Mouse (Mus musculus) cerebral cortex, adult 2 months (tissue): Measurements from ENCODE around the gene Sipa1l3.

Source experiments
- WGBS: fragments of 180-500 bp; shearing (Covaris S2); methylation state at CpG from one replicate; pipeline ENCODE4 v1.1.7; 2018; 5-methylcytosine and 5-hydroxymethylcytosine counted together

The Sipa1l3 gene

DNA sequence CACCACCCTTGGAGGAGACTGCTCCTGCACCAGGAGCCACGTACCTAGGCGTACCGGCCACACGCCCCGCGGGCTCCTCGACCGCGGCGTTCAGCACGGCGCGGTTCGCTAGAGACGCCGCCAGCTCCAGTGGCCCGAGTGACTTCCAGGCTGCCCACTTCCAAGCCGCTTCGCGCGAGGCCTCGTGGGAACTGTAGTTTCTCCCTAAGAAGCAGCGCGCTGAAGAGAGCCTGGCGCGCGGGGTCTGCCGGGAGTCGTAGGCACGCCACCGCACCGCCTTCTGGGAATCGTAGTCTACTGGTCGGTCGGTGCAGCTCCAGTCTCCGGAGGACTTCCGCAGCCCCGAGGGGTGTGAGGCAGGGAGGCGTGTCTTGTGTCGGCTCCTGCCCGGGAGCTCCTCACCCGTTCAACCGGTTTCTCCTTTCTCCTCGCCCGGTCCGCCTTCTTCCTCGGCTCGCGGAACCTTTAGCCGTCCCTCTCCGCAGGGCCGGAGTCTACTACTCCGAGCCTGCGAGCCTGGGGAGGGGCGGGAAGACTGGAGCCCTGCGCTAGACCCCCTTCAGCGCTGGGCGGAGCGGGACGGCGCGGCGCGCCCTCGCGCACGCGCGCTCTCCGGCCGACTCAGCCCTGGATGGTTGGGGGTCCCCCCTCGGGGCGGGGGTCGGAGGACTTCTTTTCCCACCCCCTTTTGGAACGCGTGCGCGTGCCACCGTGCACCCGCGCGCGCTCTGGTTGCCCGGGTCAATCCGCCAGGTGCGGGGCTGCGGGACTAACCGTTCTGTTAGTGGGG, at the start of gene Sipa1l3:
Gene Sipa1l3, minus strand, starts transcription at position 221 of the 790 bp plus-strand sequence.
- WGBS: under 1% methylated on average over 88 of the region's 88 CpGs

DNA sequence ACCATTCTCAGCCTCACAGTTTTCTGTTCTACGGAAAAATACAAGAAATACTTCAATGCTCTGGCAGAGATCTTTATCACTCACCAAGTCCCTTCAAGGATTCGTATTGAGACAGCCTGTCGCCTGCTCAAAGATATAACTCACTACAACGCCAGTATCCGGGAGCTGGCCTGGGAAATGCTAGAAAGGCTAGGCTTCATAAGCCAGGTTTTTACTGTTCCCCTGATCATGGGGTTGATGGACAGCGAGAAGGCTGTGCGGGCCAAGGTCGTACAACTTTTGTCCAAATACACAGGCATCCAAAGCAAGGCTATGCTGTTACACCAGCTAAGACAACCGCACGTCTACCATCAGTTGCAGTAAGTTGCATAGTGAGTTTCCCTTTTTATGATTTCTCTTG, 44.6 kb upstream of the Sipa1l3 start:
- 92% methylated on average over 10 of the region's 10 CpGs for WGBS

DNA sequence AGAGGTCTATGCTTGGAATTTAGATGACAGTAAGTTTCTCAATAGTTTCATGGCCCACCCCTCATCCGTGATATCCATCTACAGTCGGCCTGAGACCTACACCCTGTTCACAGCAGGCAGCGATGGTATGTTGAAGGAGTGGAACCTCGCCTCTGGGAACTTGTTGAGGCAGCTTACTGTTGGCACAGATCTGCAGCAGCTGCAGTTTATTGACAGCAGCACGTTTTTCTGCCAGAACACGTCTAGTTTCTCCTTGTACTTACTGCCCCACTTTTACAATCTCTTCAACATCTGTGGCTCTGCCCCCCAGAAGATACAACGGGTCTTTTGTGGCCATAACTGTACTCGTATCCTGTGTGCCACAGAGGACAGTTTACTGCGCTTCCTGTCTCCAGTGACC, 42.6 kb upstream of the Sipa1l3 start:
- WGBS: 72% methylated on average over 9 of the region's 9 CpGs

DNA sequence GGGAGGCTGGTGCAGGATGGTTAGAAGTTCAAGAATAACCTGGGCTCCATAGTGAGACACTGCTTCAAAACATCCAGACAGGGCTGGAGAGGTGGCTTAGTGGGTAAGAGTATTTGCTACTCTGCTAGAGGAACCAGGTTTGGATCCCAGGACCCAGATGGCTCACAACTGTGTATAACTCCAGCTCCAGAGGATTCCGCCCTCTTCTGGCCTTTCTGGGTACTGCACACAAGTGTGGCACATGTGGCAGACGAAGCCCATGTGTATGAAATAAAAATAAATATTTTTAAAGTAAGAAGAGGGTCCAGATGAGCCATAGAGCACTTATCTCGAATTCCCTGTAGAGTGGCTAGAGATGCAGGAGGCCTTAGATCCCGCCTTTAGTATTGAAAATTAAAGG, 40.8 kb upstream of the Sipa1l3 start:
- 84% methylated on average over 4 of the region's 4 CpGs for WGBS

DNA sequence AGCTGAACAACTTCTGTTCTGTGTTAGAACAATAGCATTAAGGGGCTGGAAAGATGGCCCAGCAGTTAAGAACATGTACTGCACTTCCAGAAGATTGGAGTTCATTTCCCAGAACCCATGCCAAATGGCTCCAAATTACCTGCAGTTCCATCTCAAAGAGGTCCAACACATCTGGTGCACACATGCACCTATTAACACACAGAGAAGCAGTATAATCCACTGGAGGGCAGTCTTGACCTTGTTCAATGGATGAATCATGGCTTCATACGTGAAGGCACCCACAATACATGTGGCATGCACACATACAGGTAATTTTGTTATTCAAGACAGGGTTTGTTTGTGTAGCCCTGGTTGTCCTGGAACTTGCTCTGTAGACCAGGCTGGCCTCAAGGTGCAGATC, 40.3 kb upstream of the Sipa1l3 start:
- WGBS: 81% methylated on average over 1 of the region's 1 CpGs

DNA sequence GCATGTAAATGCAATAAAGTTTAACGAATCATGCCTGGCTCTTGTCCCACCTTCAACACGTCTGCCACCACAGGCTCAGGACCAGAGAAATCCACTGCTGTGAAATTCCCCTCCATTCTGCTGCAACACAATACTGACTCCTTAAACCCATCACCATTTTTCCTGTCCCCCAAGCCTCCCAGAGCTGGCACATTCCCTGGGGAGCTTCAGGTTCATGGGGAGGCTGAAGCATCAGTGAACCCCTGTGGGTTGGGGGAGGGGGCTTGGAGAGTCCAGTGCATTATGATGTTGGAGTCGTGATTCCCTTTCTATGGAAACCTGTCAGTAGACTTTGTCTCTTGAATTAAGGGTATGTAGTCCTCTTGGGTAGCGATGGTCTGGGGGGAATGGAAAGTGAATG, 37.8 kb upstream of the Sipa1l3 start:
- WGBS: 62% methylated on average over 4 of the region's 4 CpGs

DNA sequence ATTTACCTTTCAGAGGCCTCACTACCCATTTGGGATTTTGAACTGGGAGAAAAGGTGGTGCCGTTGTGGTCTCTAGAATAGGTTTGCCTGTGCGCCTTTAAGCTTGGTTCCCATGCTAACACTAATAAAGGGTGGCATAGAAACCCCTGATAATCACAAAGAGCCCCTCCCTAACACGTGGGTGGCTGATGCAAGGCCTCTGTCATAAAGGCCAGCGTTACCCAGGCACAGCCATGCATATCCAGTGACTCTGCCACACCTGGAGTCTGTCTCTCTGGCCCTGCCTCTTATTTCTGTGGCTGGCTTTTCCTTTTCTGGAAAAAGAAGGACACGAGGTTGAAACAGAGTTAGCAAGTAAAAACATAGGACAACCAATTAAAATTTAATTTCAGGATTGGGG, 37.1 kb upstream of the Sipa1l3 start:
- WGBS: 71% methylated on average over 5 of the region's 5 CpGs

DNA sequence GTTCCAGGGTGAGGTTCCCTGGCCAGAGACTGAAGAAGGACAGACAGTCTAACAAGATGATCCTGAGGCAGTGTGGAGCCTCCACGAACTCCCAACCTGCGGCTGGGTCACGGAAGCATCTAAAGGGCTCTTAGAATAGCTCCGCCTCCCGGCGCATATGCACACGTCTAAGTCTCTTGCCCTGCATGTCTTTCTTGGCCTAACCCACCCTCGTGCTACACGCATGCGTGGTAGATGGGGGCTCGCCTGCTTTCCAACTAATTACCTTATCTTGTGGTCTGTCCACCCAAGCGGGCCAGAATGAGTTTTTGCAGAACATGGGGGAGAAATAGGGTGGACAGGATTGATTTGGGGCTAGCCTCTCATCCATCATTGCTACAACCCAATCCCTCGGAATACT, 36.6 kb upstream of the Sipa1l3 start:
- WGBS: 91% methylated on average over 13 of the region's 13 CpGs

DNA sequence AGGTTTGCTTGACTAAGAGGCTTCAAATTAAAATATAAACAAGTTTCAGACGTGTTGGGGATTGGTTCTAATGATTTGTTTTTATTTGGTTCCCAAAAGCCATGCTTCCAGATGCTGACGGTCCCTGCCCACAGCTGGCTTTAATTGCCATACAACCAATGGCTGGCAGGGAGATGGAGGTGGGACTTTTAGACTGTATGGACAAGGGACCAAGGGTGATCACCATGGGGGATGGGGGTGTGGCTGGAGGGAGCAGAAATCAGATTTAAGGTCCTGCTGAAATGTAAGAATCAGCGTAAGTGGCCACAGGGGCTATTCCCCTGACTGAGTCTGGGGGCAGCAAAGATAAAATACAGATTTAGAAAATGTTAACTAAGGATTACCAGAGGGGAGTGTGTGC, 32.2 kb upstream of the Sipa1l3 start:
- WGBS: 56% methylated on average over 3 of the region's 3 CpGs

DNA sequence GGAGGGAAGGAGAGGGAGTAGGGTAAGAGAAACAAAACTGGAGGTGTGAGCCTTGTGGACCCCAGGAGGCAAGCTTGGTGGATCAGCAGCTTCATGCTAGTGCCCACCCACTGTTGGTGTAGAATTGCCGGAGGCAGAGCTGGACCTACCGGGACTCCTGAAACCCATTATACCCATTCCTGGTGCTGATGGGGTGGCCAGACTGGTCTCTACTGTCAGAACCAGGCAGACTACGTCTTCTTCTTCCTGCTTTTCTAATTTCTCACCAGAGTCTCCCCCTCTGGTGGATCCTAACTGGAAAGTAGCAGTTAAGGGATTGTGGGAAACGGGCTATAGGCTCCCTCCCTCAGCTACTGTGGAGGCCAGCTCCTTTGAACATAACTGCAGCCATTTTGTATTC, 23.2 kb upstream of the Sipa1l3 start:
- WGBS: 81% methylated on average over 4 of the region's 4 CpGs

DNA sequence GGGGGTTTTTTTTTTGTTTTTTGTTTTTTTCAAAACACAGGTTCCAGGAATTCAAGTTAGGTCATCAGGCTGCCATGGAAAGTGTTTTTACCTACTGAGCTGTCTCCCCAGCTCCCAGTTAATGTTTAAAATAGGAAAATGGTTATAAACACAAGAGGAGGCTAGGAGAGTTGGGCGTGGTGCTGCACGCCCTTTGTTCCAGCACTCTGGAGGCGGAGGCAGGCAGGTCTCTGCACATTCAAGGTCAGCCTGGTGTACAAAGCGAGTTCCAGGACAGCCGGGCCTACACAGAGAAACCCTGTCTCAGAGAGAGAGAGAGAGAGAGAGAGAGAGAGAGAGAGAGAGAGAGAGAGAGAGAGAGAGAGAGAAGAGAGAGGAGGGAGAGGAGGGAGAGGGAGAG, 22.7 kb upstream of the Sipa1l3 start:
- WGBS: 93% methylated on average over 5 of the region's 5 CpGs

DNA sequence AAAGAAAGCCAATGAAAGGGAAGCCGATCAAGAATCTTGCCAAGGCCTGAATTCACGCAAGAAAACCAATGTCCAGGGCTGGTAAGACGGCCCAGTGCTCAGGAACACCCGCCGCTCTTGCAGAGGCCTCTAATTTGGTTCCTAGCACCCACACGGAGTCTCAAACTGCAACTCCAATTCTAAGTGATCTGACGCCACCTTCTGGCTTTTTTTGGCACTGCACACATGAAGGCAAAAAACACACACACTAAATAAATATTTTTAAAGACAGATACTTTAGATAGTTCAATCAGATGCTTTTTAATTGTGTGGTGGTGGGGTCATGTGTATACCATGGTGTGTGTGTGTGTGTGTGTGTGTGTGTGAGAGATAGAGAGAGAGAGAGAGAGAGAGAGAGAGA, 22.2 kb upstream of the Sipa1l3 start:
- WGBS: 92% methylated on average over 7 of the region's 7 CpGs

DNA sequence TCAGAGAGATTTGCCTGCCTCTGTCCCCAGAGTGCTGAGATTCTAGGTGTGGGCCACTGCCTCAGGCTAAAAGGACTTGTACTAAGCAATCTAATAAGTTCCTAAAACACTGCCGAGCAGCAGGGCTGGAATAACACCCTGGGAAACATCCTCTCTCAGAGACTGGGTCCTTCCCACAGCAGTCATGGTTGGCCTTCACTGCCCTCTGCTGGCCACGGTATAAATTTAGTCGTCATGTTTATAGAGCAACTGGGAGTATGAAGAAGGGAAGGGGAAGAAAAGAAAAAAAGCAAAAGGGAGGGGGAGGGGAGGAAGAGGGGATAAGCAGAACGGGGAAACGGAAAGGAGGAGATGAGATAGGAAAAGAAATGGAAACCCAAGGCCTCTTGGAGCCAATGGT, 5.3 kb upstream of the Sipa1l3 start:
- WGBS: under 1% methylated on average over 5 of the region's 5 CpGs

DNA sequence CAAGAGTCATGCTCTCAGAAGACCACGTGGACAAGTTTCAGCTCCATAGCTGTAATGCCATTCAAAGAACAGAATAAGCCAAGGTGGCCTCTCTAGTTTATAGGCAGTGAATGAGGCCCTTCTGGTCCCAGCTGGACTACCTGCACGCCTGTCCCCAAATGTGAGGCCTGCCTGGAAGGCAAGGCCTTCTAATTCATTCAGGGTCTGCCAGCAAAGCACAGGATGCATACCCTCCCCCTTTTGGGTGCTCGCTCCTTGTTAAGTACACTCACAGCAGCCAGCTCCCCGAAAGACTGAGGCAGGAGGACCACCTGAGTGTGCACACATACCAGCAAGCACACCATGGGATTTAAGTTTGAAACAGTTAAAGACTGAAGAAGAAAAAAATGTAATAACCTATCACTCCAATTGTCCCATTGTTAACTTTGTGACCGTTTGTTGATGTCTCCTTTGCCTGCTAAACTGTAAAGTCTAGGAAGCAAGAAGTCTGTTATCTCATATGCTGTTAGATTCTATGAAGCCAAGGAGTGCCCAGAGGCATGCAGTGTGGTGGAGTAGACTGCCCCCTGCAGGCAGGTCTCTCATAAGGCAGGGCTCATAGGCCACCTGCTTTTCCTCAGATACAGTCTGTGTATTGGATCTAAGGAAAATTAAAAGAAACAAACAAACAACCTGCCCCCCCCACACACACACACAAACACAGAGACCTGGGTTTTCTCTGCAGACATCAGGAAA, 3.6 kb upstream of the Sipa1l3 start:
- 65% methylated on average over 5 of the region's 5 CpGs for WGBS

DNA sequence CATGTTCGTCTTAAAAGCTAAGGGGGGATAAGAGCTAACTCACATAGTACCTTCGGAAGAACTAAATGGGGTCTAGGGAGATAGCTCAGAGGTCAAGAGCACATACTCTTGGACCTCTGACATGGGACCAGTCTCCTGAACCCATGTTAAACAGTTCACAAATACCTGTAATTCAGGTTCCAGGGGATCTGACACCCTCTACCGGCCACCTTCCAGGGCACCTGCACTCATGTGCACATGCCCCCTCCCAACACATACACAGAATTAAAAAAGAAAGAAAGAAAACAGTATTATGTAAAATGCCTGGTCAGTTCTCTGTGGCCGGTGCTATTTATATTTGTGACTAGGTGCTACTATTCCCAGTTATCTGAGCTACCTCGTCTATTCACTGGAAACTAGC, 2.9 kb upstream of the Sipa1l3 start:
- WGBS: 77% methylated on average over 5 of the region's 5 CpGs

DNA sequence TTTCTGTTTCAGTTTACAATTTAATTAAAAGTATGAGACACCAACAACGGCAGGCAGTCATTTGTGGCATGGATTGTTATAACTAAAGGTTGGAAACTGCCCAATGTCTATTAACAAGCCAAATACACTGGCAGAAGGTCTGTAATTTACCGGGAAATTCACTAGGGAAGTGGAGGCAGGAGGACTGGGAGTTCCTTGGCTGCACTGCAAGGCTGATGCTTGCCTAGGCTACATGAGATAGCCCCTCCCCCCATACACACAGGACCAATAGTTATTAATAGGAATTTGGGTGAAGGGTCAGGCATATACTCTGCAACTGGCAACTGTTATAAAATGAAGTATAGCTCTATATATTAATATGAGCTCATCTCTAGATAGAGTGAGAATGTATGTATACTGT, 2.4 kb upstream of the Sipa1l3 start:
- WGBS: 72% methylated on average over 2 of the region's 2 CpGs

DNA sequence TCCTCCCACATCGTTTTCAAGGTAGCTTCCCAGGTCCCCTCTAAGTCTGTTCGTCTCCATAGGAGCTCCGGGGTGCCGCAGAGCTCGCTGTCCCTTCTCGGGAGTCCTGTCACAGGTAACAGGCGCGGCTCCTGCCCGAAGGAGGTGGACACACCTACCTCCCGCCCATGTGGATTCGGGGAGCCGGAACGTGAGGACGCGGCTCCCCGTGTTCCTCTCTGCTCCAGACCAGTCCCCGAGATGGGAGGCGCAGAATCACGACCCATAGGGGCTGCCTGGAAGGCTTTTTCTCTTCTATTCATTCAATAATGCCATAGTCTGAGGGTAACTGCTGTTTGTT, 740 bp upstream of the Sipa1l3 start:
- 2% methylated on average over 19 of the region's 19 CpGs for WGBS

DNA sequence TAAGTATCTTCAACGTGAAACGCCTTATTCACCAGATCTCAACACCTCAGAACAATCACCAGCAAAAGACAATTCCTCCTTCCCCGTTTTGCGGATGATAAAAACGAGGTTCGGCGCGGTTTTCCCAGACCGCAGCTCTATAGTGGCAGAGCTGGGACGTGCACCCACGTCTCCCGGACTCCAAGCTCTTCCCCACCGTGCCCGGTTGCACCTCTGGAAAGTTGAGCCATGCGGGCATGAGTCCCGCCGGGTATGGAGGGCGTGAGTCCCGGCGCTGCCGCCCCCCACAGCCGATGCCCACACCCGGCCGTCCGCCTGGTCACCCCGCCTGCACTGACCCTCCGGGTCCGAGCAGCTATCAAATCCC, 404 bp downstream of the Sipa1l3 start:
- under 1% methylated on average over 28 of the region's 28 CpGs for WGBS

DNA sequence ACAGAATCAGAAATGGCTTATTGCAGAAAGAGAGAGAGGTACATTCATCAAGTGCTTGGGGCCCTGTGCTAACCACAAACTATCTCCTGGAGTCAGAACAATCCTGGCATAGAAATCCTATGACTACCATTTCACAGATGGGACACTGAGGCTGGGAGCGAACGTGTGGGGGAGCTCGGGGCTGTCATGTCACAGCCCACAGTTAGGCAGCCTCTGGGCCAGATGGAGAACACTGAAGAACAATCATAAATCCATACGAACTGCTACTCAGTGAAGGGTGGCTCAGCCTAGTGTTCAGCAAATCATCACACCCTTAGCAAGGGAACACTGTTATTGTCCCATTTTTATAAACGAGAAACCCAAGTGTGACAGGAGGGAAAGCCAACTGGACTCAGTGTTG, 1.3 kb downstream of the Sipa1l3 start:
- WGBS: 25% methylated on average over 5 of the region's 5 CpGs

DNA sequence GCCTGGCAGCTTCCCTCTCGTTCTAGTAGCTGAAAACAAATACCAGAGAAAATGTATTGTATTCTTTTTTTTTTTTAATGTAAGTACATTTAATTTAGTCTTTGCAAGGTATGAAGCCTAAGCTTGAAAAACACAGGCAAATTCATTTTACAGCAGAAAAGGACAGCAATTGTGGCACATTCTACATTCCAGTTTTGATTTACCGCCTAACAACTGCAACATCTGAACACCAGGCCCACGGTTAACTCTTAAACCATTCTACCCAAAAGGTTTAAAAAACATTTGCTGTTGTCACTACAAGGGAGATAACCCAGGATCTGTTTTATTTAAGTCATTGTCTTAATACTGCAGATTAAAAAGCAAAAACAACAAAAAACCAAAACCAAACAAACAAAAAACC, 2.8 kb downstream of the Sipa1l3 start:
- WGBS: 89% methylated on average over 3 of the region's 3 CpGs

DNA sequence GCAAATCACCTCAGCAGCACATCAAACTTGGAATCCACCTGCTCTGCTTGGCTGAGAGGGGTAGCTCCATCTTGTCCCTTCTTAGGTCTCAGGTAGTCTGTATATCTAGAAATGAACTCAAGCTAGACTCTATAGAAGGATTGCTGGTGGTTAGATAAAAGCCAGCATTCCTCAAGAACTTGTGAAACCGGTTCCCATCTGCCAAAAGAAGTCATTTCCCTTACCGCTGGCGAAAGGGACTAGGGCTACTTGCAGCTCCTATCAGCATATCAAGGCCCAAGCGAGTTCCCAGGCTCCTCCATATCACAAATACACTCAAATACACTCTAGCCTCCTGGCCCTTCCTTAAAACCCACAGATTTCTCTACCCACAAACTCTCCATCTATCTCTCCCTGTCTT, 5.7 kb downstream of the Sipa1l3 start:
- 75% methylated on average over 4 of the region's 4 CpGs for WGBS

DNA sequence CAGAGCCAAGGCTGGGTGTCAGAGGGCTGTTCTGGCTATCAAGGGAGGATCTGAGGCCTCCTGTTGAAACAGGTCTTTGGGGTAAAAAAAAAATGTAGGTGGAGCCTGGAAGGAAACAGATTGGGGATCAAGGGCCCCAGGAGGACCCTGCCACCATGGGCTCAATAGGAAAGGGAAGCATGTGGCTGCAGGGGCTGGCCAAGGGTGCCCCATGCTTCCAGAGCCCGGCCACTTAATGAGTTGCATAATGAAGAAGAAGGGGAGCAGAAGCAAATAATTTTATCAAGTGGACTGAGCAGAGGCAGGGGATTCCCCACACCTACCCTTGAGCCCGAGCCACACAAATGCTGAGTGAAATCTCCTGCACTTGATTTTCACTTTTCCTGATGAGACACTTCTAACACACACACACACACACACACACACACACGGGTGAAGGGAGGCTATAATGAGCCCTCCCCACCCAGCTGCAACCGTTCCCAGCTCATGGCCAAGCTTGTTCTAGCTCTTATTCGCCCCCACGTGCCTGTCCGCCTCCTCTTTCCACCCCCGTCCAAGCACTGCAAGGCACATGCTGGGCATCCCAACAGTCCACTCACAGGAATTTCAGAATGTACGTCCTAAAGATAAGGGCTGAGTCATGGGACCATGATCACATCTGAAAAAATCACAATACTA, 6.7 kb downstream of the Sipa1l3 start:
- 35% methylated on average over 9 of the region's 9 CpGs for WGBS

DNA sequence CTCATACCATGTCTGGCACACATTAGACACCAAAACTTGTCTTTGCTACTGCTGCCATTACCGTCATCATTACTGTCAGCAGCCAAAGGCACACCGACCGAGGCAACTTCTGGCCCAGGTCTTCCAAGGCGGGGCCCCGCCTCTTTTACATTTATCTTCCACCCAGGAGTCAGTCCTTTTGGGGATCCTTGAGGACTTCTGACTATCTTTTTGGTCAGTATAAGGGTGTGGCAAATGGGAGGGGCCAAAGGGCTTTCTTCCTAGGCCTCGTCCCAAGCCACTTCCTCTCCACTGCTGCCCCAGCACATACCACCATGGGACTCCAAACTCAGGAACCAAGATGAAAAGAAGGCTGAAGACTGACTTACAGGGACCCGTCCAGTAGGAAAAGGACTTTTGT, 9.9 kb downstream of the Sipa1l3 start:
- WGBS: 92% methylated on average over 7 of the region's 7 CpGs
